Mouse (Mus musculus) cerebellum, adult 2 months (tissue): ENCODE data around the gene Ctnnbl1. TPM values are rescaled to one million over a fixed set of nuclear protein-coding genes. Genes with fewer than 3 reads are reported as not detected.
A peak's percentile ranks its signal among the peaks of the same experiment; 100 is the strongest.

Experiments
- DNase-seq, 2 experiments: peaks; one replicate each; pipeline ENCODE4 v3.0.0; 2021
- H3K27ac ChIP-seq: fragments of 200-500 bp; 2 replicates; pipeline ENCODE4 v1.5.1; 2012; ENCODE audit warnings: low read length, control low read depth, inconsistent platforms; ENCODE audit not compliant: insufficient read depth
- H3K27me3 ChIP-seq: fragments of 200-500 bp; 2 replicates; pipeline ENCODE4 v1.6.1; 2012; ENCODE audit warnings: inconsistent platforms, mild to moderate bottlenecking, low read length, moderate library complexity; ENCODE audit not compliant: control insufficient read depth, insufficient read depth
- H3K4me1 ChIP-seq: fragments of 200-500 bp; 2 replicates; pipeline ENCODE4 v1.6.1; 2011; ENCODE audit warnings: low read length; ENCODE audit not compliant: control insufficient read depth, insufficient read depth
- H3K4me3 ChIP-seq: fragments of 200-500 bp; replicated peaks from 2 replicates; pipeline ENCODE3; 2011; ENCODE audit warnings: mild to moderate bottlenecking, low read depth, low read length, control low read depth; ENCODE audit not compliant: insufficient read depth
- CTCF ChIP-seq: fragments of 200-500 bp; IDR thresholded peaks from 2 replicates; pipeline ENCODE4 v1.5.1; 2011; ENCODE audit warnings: low read depth, mild to moderate bottlenecking, control low read depth, low read length, moderate library complexity, borderline replicate concordance; ENCODE audit not compliant: insufficient read depth
- POLR2A ChIP-seq: fragments of 200-500 bp; IDR thresholded peaks from 2 replicates; pipeline ENCODE4 v1.6.1; 2011; ENCODE audit warnings: low read length, control low read depth, borderline replicate concordance; ENCODE audit not compliant: insufficient read depth
- WGBS: fragments of 180-500 bp; shearing (Covaris S2); methylation state at CpG from one replicate; pipeline ENCODE4 v1.1.7; 2018; 5-methylcytosine and 5-hydroxymethylcytosine counted together
- polyA plus RNA-seq: library from polyadenylated mRNA; depleted of rRNA; stranded (reverse); fragments of >200 nt; gene quantifications from 2 replicates; pipeline ENCODE4 v1.2.3, GENCODE M21; 2012

The Ctnnbl1 gene
- polyA plus RNA-seq, 1 experiment: 30.0 TPM

GRCm38 (mm10) chr2:157821259-157821658 lies 84.1 kb downstream of the Ctnnbl1 start:
- no peak for DNase-seq
- H3K27ac ChIP-seq: no peak overlapping the region
- H3K27me3 ChIP-seq: no peaks in the 10 kb centered on the region
- no peak overlapping the region for H3K4me3 ChIP-seq
- no peak for TF ChIP-seq POLR2A
- TF ChIP-seq CTCF: no peak
- no peaks in the 10 kb centered on the region for H3K4me1 ChIP-seq
- WGBS: 73% methylated on average over 4 of the region's 4 CpGs

GRCm38 (mm10) chr2:157823456-157823855 lies 86.3 kb downstream of the Ctnnbl1 start:
- TF ChIP-seq POLR2A (no peak), CTCF (no peak)
- peak in 1 of 2 experiments; percentile 4 for DNase-seq
- WGBS: 76% methylated on average over 3 of the region's 3 CpGs
- Histone ChIP-seq H3K27ac (no peak overlapping the region), H3K4me3 (no peak overlapping the region), H3K27me3 (no peaks in the 10 kb centered on the region), H3K4me1 (no peaks in the 10 kb centered on the region)

GRCm38 (mm10) chr2:157824249-157824648 lies 87.0 kb downstream of the Ctnnbl1 start:
- WGBS: 85% methylated on average over 11 of the region's 11 CpGs
- no peaks in the 10 kb centered on the region for H3K4me1 ChIP-seq
- H3K4me3 ChIP-seq: no peak overlapping the region
- no peaks in the 10 kb centered on the region; the same call in 1 of the 2 replicates for H3K27me3 ChIP-seq
- TF ChIP-seq POLR2A (no peak), CTCF (no peak)
- DNase-seq: no peak
- no peak overlapping the region for H3K27ac ChIP-seq

GRCm38 (mm10) chr2:157830101-157830500 lies 92.9 kb downstream of the Ctnnbl1 start:
- H3K4me1 ChIP-seq: no peaks in the 10 kb centered on the region
- TF ChIP-seq POLR2A (no peak), CTCF (no peak)
- no peaks in the 10 kb centered on the region; the same call in 1 of the 2 replicates for H3K27me3 ChIP-seq
- H3K4me3 ChIP-seq: no peak overlapping the region
- 93% methylated on average over 6 of the region's 6 CpGs for WGBS
- H3K27ac ChIP-seq: no peak overlapping the region
- no peak for DNase-seq

- 93% methylated on average over 10 of the region's 10 CpGs for WGBS
- H3K4me1 ChIP-seq: no peaks in the 10 kb centered on the region
- H3K4me3 ChIP-seq: no peak overlapping the region
- H3K27ac ChIP-seq: no peak overlapping the region
- no peak for TF ChIP-seq CTCF
- TF ChIP-seq POLR2A: no peak
- H3K27me3 ChIP-seq: no peaks in the 10 kb centered on the region; the same call in 1 of the 2 replicates
- no peak for DNase-seq
These were observed 93.6 kb downstream of the Ctnnbl1 start for GRCm38 (mm10) chr2:157830620-157831354.

GRCm38 (mm10) chr2:157837050-157837449 lies 99.8 kb downstream of the Ctnnbl1 start:
- Histone ChIP-seq H3K4me3 (no peak overlapping the region), H3K4me1 (no peaks in the 10 kb centered on the region), H3K27me3 (no peaks in the 10 kb centered on the region), H3K27ac (no peak overlapping the region)
- 69% methylated on average over 8 of the region's 8 CpGs for WGBS
- DNase-seq: no peak
- TF ChIP-seq CTCF: no peak

- Histone ChIP-seq H3K4me1 (no peaks in the 10 kb centered on the region), H3K27me3 (no peaks in the 10 kb centered on the region), H3K27ac (no peak overlapping the region), H3K4me3 (no peak overlapping the region)
- WGBS: 68% methylated on average over 13 of the region's 13 CpGs
- no peak for DNase-seq
- TF ChIP-seq POLR2A: no peak
These were observed 101.2 kb downstream of the Ctnnbl1 start for GRCm38 (mm10) chr2:157838206-157838923.

- no peak for DNase-seq
These were observed 103.5 kb downstream of the Ctnnbl1 start for GRCm38 (mm10) chr2:157840641-157841078.

More at GRCm38 (mm10) chr2:157840641-157841078, 103.5 kb downstream of the Ctnnbl1 start:
- H3K4me3 ChIP-seq: no peak overlapping the region
- H3K27ac ChIP-seq: no peak overlapping the region
- TF ChIP-seq POLR2A (no peak), CTCF (no peak)
- H3K4me1 ChIP-seq: no peaks in the 10 kb centered on the region
- no peaks in the 10 kb centered on the region for H3K27me3 ChIP-seq
